Mouse (Mus musculus) embryonic facial prominence, embryonic 12.5 days (tissue): ENCODE measurements around the gene Atrnl1. TPM values are rescaled to one million over a fixed set of nuclear protein-coding genes. Genes with fewer than 3 reads are reported as not detected.

Experiments used
- ATAC-seq: fragments of 200-750 bp; cut with Nextera tagmentation; 2 replicates; pipeline ENCODE4 v1.8.0; 2017; ENCODE audit not compliant: insufficient number of reproducible peaks, insufficient read depth, low FRiP score, low TSS enrichment
- H3K27ac ChIP-seq: fragments of 300-500 bp; sonication (generic); 2 replicates; pipeline ENCODE4 v1.5.1; 2016; ENCODE audit warnings: mild to moderate bottlenecking
- H3K27me3 ChIP-seq: fragments of 300-500 bp; sonication (generic); 2 replicates; pipeline ENCODE4 v1.6.1; 2016; ENCODE audit warnings: mild to moderate bottlenecking, moderate library complexity
- H3K36me3 ChIP-seq: fragments of 300-500 bp; sonication (generic); 2 replicates; pipeline ENCODE4 v1.6.1; 2016; ENCODE audit warnings: mild to moderate bottlenecking
- H3K4me1 ChIP-seq: fragments of 300-500 bp; sonication (generic); 2 replicates; pipeline ENCODE4 v1.6.1; 2016
- H3K4me2 ChIP-seq: fragments of 300-500 bp; sonication (generic); replicated peaks from 2 replicates; pipeline ENCODE4 v1.6.1; 2016; ENCODE audit warnings: mild to moderate bottlenecking, moderate library complexity
- H3K4me3 ChIP-seq: fragments of 300-500 bp; sonication (generic); 2 replicates; pipeline ENCODE4 v1.5.1; 2016; ENCODE audit warnings: mild to moderate bottlenecking
- H3K9ac ChIP-seq: fragments of 300-500 bp; sonication (generic); 2 replicates; pipeline ENCODE4 v1.6.1; 2016; ENCODE audit warnings: mild to moderate bottlenecking, moderate library complexity
- H3K9me3 ChIP-seq: fragments of 300-500 bp; sonication (generic); 2 replicates; pipeline ENCODE4 v1.6.1; 2016; ENCODE audit warnings: mild to moderate bottlenecking, moderate library complexity
- WGBS: fragments of 180-500 bp; shearing (Covaris S2); methylation state at CpG from one replicate; pipeline ENCODE4 v1.1.7; 2016; 5-methylcytosine and 5-hydroxymethylcytosine counted together
- polyA plus RNA-seq: library from polyadenylated mRNA; unstranded; fragments of >200 nt; fragmentation: Nextera tagmentation; extraction: Ambion mirVana; gene quantifications from 2 replicates; pipeline ENCODE4 v1.2.1, GENCODE M21; 2016

Atrnl1 gene
- polyA plus RNA-seq, 1 experiment from 2014 or later: 12.8 TPM

DNA sequence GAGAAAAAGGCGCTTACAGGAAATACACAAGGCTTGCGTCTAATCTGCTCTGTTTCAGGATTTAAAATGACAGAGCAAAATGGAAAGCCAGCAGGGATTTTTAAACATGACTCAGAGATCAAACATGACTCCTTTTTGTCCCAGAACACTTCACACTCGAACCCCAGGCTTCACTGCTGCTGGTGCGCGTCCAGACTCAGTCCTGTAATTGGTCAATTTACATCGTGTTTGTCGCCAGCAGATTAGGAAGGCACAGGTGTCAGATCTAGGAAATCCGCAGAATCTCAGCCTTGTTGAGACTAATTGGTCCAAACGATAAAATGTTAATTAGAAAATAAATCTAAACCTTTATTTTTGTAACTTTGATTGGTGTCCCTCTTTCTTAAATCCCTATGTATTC, 448.9 kb downstream of the Atrnl1 start:
- Histone ChIP-seq H3K9me3 (no peaks in the 10 kb centered on the region), H3K4me2 (no peak overlapping the region), H3K9ac (no peak overlapping the region), H3K27ac (no peak overlapping the region), H3K27me3 (no peaks in the 10 kb centered on the region), H3K4me1 (peaks cover 28% of the 10 kb centered on the region), H3K36me3 (no peaks in the 10 kb centered on the region), H3K4me3 (no peak overlapping the region)
- 35% methylated on average over 9 of the region's 9 CpGs for WGBS
- no peak for ATAC-seq

- no peaks in the 10 kb centered on the region for H3K9me3 ChIP-seq
- H3K4me3 ChIP-seq: no peak overlapping the region
- H3K27ac ChIP-seq: peak overlapping the region; percentile 57; the same call in 1 of the 2 replicates
- H3K36me3 ChIP-seq: no peaks in the 10 kb centered on the region
- 13% methylated on average over 12 of the region's 12 CpGs for WGBS
- peak; percentile 36; the same call in 1 of the 2 replicates for ATAC-seq
- no peak overlapping the region for H3K9ac ChIP-seq
- H3K27me3 ChIP-seq: no peaks in the 10 kb centered on the region
- H3K4me2 ChIP-seq: peak overlapping the region; percentile 36
- peaks cover 28% of the 10 kb centered on the region for H3K4me1 ChIP-seq
These were observed 449.5 kb downstream of the Atrnl1 start for GRCm38 (mm10) chr19:58060199-58060853.

DNA sequence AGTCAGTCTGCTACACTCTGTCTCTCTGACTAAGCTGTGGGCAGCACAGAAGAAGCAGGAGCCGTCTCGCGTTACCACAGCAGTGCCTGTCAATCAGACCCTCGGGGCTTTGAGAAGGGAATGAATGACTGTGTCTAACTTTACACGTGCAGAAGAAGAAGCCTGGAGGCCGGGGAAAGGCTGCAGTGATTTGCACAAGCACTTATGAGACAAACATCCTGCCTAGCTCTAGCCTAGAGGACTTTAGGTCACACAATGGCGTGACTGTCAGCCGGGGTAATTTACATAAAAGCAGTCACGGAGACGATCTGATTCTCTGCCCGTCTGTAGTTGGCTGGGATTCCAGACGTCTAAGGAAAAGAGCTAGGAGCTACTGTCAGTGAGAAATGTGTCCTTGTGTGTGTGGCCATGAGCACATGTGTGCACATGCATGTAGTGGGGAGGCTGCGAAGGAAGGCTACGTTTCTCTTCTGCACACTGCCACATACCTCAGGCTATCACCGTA, 450.1 kb downstream of the Atrnl1 start:
- Histone ChIP-seq H3K9me3 (no peaks in the 10 kb centered on the region), H3K4me3 (no peak overlapping the region), H3K4me2 (peak overlapping the region; percentile 36), H3K9ac (no peak overlapping the region), H3K27ac (0 out of 2 replicates have a peak overlapping the region, but pooled peaks have one; percentile 42), H3K36me3 (no peaks in the 10 kb centered on the region), H3K27me3 (no peaks in the 10 kb centered on the region), H3K4me1 (peaks cover 28% of the 10 kb centered on the region)
- 13% methylated on average over 15 of the region's 15 CpGs for WGBS
- peak; percentile 79 for ATAC-seq

DNA sequence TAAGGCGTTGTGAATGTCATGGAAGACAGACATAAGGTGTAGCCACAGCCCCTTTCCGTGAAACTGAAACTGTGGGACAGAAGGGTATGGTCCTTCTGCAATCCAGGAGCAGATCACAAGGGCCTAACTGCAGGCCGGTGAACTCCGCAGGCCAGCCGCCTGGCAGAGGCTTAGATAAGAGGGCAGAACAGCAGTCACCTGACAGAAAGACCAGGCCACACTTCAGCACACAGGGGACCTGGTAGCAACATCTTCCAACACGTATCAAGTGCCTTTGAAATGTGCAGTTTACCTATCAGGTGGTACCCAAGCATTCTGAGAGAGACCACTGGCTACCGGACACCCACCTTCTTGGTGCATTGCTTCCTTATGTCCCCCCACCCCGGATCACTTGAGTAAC, 451.1 kb downstream of the Atrnl1 start:
- H3K27ac ChIP-seq: no peak overlapping the region
- H3K9ac ChIP-seq: no peak overlapping the region
- peaks cover 28% of the 10 kb centered on the region for H3K4me1 ChIP-seq
- H3K4me2 ChIP-seq: no peak overlapping the region
- no peaks in the 10 kb centered on the region for H3K36me3 ChIP-seq
- 84% methylated on average over 8 of the region's 8 CpGs for WGBS
- no peaks in the 10 kb centered on the region for H3K27me3 ChIP-seq
- H3K4me3 ChIP-seq: no peak overlapping the region
- ATAC-seq: no peak
- H3K9me3 ChIP-seq: no peaks in the 10 kb centered on the region

DNA sequence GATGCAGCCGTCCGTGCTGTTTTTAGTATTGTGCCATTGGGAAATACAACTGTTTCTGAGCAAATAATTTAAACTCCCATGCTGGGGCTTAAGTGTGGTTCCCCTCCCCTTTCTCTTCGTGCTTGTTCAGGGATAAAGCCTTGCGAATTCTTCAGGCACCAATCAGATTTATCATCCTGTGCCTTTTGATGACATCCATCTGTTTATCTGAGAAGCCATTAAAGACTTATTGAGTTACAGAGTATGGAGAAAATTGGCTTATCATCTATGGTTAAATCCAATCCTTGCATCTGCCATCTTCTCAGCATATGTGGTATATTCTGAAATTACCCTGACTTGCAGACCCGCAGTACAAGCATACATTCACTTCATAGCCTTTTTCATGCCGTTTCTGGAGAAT, 452.7 kb downstream of the Atrnl1 start:
- H3K4me3 ChIP-seq: no peak overlapping the region
- H3K27ac ChIP-seq: no peak overlapping the region
- no peak overlapping the region for H3K9ac ChIP-seq
- H3K4me1 ChIP-seq: peaks cover 28% of the 10 kb centered on the region
- no peak overlapping the region for H3K4me2 ChIP-seq
- 28% methylated on average over 6 of the region's 6 CpGs for WGBS
- no peaks in the 10 kb centered on the region for H3K36me3 ChIP-seq
- no peak for ATAC-seq
- H3K27me3 ChIP-seq: no peaks in the 10 kb centered on the region
- H3K9me3 ChIP-seq: no peaks in the 10 kb centered on the region

GRCm38 (mm10) chr19:58064116-58065000, 453.5 kb downstream of the Atrnl1 start:
- Histone ChIP-seq H3K27ac (no peak overlapping the region), H3K36me3 (no peaks in the 10 kb centered on the region), H3K9ac (no peak overlapping the region), H3K27me3 (no peaks in the 10 kb centered on the region), H3K4me2 (no peak overlapping the region), H3K9me3 (no peaks in the 10 kb centered on the region), H3K4me3 (no peak overlapping the region), H3K4me1 (peaks cover 26% of the 10 kb centered on the region)
- ATAC-seq: no peak
- 40% methylated on average over 16 of the region's 16 CpGs for WGBS

DNA sequence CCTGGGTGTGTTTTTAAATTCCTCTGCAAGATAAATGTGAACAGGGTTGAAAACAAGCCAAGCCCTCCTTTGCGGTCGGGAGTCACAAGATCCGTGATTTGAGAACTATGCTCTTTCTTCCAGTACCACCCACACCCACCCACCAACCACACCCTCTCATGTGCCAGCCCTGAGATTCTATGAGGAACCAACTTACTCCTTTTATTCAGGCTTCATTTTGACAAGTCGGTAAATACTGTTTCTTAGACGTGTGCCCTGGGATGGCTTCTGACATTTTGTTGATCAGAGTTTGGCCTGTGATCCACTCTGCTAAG, 454.1 kb downstream of the Atrnl1 start:
- Histone ChIP-seq H3K27me3 (no peaks in the 10 kb centered on the region), H3K4me3 (no peak overlapping the region), H3K4me1 (peaks cover 21% of the 10 kb centered on the region), H3K9me3 (no peaks in the 10 kb centered on the region), H3K4me2 (no peak overlapping the region), H3K36me3 (no peaks in the 10 kb centered on the region), H3K27ac (no peak overlapping the region), H3K9ac (no peak overlapping the region)
- 77% methylated on average over 5 of the region's 5 CpGs for WGBS
- ATAC-seq: no peak

GRCm38 (mm10) chr19:58065514-58065913, 454.7 kb downstream of the Atrnl1 start:
- H3K9ac ChIP-seq: no peak overlapping the region
- WGBS: 87% methylated on average over 2 of the region's 2 CpGs
- no peak overlapping the region for H3K27ac ChIP-seq
- no peaks in the 10 kb centered on the region for H3K27me3 ChIP-seq
- no peak overlapping the region for H3K4me3 ChIP-seq
- no peaks in the 10 kb centered on the region for H3K36me3 ChIP-seq
- H3K4me1 ChIP-seq: peaks cover 16% of the 10 kb centered on the region
- ATAC-seq: no peak
- no peaks in the 10 kb centered on the region for H3K9me3 ChIP-seq
- H3K4me2 ChIP-seq: no peak overlapping the region

- Histone ChIP-seq H3K4me2 (no peak overlapping the region), H3K4me3 (no peak overlapping the region), H3K27me3 (no peaks in the 10 kb centered on the region), H3K4me1 (peaks cover 10% of the 10 kb centered on the region), H3K36me3 (no peaks in the 10 kb centered on the region), H3K27ac (no peak overlapping the region), H3K9me3 (no peaks in the 10 kb centered on the region), H3K9ac (no peak overlapping the region)
- 73% methylated on average over 2 of the region's 2 CpGs for WGBS
- no peak for ATAC-seq
These were observed 457.3 kb downstream of the Atrnl1 start for GRCm38 (mm10) chr19:58068114-58068513.

DNA sequence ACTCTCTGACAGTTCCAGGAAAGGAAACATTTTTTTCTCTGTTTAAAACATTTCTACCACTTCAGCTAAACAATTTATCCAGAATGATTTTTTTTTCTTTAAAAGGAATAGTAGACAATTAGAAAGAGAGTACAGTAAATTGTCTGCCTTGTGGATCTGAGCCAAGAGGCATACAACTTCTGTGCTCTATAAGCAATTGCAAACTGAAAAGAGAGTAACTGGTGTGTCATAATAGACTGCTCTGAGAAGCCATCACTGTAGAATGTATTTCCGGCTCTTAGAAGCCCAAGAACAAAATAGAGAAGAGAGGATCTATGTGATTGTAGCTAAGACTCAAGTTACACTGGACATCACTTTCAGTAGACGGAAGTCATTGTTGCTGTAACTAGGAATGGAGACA, 458.1 kb downstream of the Atrnl1 start:
- H3K9me3 ChIP-seq: no peaks in the 10 kb centered on the region
- H3K36me3 ChIP-seq: no peaks in the 10 kb centered on the region
- no peak overlapping the region for H3K4me3 ChIP-seq
- peaks cover 3% of the 10 kb centered on the region; the same call in 1 of the 2 replicates for H3K4me1 ChIP-seq
- H3K27me3 ChIP-seq: no peaks in the 10 kb centered on the region
- ATAC-seq: no peak
- WGBS: 78% methylated on average over 2 of the region's 2 CpGs
- H3K9ac ChIP-seq: no peak overlapping the region
- no peak overlapping the region for H3K27ac ChIP-seq
- H3K4me2 ChIP-seq: no peak overlapping the region

- Histone ChIP-seq H3K27me3 (no peaks in the 10 kb centered on the region), H3K27ac (no peak overlapping the region), H3K9ac (no peak overlapping the region), H3K4me2 (no peak overlapping the region), H3K4me3 (no peak overlapping the region), H3K36me3 (no peaks in the 10 kb centered on the region), H3K9me3 (no peaks in the 10 kb centered on the region), H3K4me1 (0 out of 2 replicates have a peak, but pooled peaks cover 10% of the 10 kb centered on the region)
- WGBS: 76% methylated on average over 5 of the region's 5 CpGs
- no peak for ATAC-seq
These were observed 461.6 kb downstream of the Atrnl1 start for GRCm38 (mm10) chr19:58072404-58072803.

DNA sequence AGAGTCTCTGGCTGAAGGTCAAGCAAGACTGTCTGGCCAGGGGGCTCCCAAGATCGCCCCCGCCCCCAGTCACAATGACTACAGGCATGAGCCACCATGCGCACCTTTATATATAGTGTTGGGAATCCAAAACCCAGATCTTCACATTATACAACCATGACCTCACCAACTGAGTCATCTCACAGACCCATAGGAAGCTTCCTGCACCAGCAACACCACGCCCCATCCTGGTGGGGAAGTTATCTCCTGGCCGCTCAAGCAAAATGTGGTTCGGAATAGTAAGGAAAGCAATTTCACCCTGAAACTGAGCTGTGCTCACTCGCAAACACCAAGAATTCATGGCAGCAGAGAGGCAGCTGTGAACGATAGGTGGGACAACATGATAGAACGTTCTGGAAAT, 462.0 kb downstream of the Atrnl1 start:
- no peak overlapping the region for H3K27ac ChIP-seq
- H3K4me3 ChIP-seq: no peak overlapping the region
- H3K9me3 ChIP-seq: no peaks in the 10 kb centered on the region
- 0 out of 2 replicates have a peak, but pooled peaks cover 10% of the 10 kb centered on the region for H3K4me1 ChIP-seq
- ATAC-seq: no peak
- WGBS: 91% methylated on average over 9 of the region's 9 CpGs
- H3K27me3 ChIP-seq: no peaks in the 10 kb centered on the region
- H3K36me3 ChIP-seq: no peaks in the 10 kb centered on the region
- H3K9ac ChIP-seq: no peak overlapping the region
- H3K4me2 ChIP-seq: no peak overlapping the region
